Mouse (Mus musculus) hindbrain, postnatal 0 days (tissue): Measurements from ENCODE around the gene Cdh8. TPM values are rescaled to one million over a fixed set of nuclear protein-coding genes. Genes with fewer than 3 reads are reported as not detected.

Experiments used
- ATAC-seq: fragments of 200-750 bp; cut with Nextera tagmentation; 2 replicates; pipeline ENCODE4 v1.8.0; 2017; ENCODE audit warnings: mild to moderate bottlenecking, moderate TSS enrichment, moderate library complexity
- DNase-seq: peaks from one replicate; pipeline ENCODE4 v3.0.0-alpha.2; 2015; ENCODE audit warnings: low spot score
- H3K27ac ChIP-seq: fragments of 300-500 bp; sonication (generic); 2 replicates; pipeline ENCODE4 v1.5.1; 2014; ENCODE audit warnings: mild to moderate bottlenecking
- H3K27me3 ChIP-seq: fragments of 300-500 bp; sonication (generic); 2 replicates; pipeline ENCODE4 v1.6.1; 2014; ENCODE audit warnings: low read length, mixed read lengths; ENCODE audit not compliant: insufficient read depth
- H3K36me3 ChIP-seq: fragments of 300-500 bp; sonication (generic); 2 replicates; pipeline ENCODE4 v1.6.1; 2014; ENCODE audit warnings: low read length, mixed read lengths; ENCODE audit not compliant: insufficient read depth
- H3K4me1 ChIP-seq: fragments of 300-500 bp; sonication (generic); 2 replicates; pipeline ENCODE4 v1.6.1; 2014; ENCODE audit warnings: antibody characterized with exemption, low read length, mixed read lengths; ENCODE audit not compliant: insufficient read depth
- H3K4me2 ChIP-seq: fragments of 300-500 bp; sonication (generic); 2 replicates; pipeline ENCODE4 v1.6.1; 2014; ENCODE audit warnings: low read depth, mild to moderate bottlenecking, low read length, moderate library complexity, mixed read lengths
- H3K4me3 ChIP-seq: fragments of 300-500 bp; sonication (generic); 2 replicates; pipeline ENCODE4 v1.5.1; 2014; ENCODE audit warnings: low read length
- H3K9ac ChIP-seq: fragments of 300-500 bp; sonication (generic); replicated peaks from 2 replicates; pipeline ENCODE4 v1.6.1; 2014; ENCODE audit warnings: mild to moderate bottlenecking, low read length, moderate library complexity, mixed read lengths
- H3K9me3 ChIP-seq: fragments of 300-500 bp; sonication (generic); 2 replicates; pipeline ENCODE4 v1.6.1; 2016; ENCODE audit warnings: low read length, mixed read lengths
- CTCF ChIP-seq: IDR thresholded peaks from 2 replicates; pipeline ENCODE4 v1.5.1; 2016; ENCODE audit warnings: antibody characterized with exemption, control low read depth, low read depth
- WGBS: fragments of 180-500 bp; shearing (Covaris S2); extraction: QIAGEN DNeasy Blood & Tissue Kit; methylation state at CpG from one replicate; pipeline ENCODE4 v1.1.7; 2014; 5-methylcytosine and 5-hydroxymethylcytosine counted together
- polyA plus RNA-seq: library from polyadenylated mRNA; unstranded; fragments of >200 nt; fragmentation: Nextera tagmentation; extraction: Ambion mirVana; gene quantifications from 2 replicates; pipeline ENCODE4 v1.2.1, GENCODE M21; 2015
- total RNA-seq: library from RNA; depleted of rRNA; stranded (reverse); fragments of >200 nt; gene quantifications from 2 replicates; pipeline ENCODE4 v1.2.3, GENCODE M21; 2014

Cdh8 gene
- total and polyA plus RNA-seq, 2 experiments from 2014 or later, result 56.2 to 96.6 TPM

DNA sequence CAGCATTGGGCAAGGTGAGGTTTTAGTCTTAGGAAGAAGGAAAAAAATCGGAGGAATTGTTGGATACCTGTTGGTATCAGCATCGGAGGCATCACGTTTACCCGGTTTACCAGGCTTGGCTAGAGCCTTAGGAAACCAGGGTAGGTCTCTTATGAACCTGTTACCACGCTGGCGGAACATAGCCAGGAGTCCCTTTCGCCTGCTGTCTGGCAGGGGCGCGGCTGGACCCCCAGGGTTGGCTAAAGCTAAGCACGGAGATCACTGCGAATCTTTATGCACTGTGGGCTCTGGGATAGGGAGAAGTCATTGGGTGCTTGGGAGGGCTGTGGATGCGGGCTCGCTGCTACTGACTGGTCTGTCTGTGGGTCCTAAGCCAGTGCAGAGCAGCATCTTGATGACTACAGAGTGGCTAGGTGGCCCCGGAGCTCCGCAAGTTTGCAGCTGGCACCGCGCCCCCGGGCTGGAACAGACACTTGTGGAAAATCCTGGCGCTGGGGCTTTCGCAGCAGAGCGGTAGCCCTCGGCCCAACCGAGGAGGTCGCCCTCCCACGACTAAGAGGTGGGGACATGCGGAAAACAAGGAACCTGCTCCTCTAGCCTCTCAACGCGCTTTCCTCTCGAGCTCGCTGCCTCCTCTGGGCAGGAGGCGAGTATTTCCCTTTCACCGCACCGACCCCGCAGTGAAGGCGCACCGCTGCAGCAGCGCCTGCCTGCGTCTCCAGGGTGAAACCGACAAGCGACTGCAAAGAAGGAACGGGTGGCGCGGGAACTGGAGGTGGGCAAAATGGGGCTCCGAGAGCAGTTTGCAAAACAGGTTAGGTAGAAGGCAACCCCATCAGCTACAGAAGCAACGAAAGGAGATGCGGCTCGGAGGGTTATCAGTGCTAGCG is 950 bp downstream of the Cdh8 start:
- no peaks in the 10 kb centered on the region for H3K36me3 ChIP-seq
- no peaks in the 10 kb centered on the region for H3K9me3 ChIP-seq
- peak overlapping the region; percentile 63 for H3K4me3 ChIP-seq
- no peak for TF ChIP-seq CTCF
- H3K27ac ChIP-seq, result peak overlapping the region; percentile 73
- 0 out of 2 replicates have a peak, but pooled peaks cover 4% of the 10 kb centered on the region for H3K4me1 ChIP-seq
- no peaks in the 10 kb centered on the region for H3K27me3 ChIP-seq
- DNase-seq (peak; percentile 56), ATAC-seq (peak; percentile 60; the same call in 1 of the 2 replicates)
- peak overlapping the region; percentile 68 for H3K9ac ChIP-seq
- peak overlapping the region; percentile 79 for H3K4me2 ChIP-seq
- under 1% methylated on average over 48 of the region's 48 CpGs for WGBS

DNA sequence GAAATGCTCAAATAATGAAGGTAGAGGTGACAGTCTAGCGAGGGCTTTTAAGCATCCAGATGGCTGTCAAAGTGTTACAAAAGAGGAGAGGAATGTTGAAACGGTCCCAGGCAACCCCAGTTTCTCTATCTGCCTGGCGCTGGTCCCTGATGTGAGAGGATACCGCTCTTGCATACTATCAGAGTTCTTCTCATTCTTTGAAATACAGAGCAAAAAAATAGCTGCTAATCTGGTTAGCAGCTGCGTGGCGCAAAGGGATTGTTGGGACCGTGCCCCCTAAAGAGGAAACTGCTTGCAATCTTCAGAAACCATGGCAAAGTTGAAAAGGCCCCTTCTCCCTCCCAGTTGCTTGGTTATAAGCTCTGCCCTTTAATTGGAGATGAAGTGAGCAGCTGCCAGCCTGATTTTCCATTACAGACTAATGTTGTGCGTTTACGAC is 1.8 kb downstream of the Cdh8 start:
- under 1% methylated on average over 9 of the region's 9 CpGs for WGBS
- Histone ChIP-seq H3K9me3 (no peaks in the 10 kb centered on the region), H3K4me1 (0 out of 2 replicates have a peak, but pooled peaks cover 4% of the 10 kb centered on the region), H3K4me3 (peak overlapping the region; percentile 63), H3K36me3 (no peaks in the 10 kb centered on the region), H3K4me2 (peak overlapping the region; percentile 79), H3K27ac (peak overlapping the region; percentile 73; the same call in 1 of the 2 replicates), H3K9ac (peak overlapping the region; percentile 68), H3K27me3 (no peaks in the 10 kb centered on the region)
- TF ChIP-seq CTCF, result no peak
- peak; percentile 40 for DNase-seq
- ATAC-seq, result no peak

DNA sequence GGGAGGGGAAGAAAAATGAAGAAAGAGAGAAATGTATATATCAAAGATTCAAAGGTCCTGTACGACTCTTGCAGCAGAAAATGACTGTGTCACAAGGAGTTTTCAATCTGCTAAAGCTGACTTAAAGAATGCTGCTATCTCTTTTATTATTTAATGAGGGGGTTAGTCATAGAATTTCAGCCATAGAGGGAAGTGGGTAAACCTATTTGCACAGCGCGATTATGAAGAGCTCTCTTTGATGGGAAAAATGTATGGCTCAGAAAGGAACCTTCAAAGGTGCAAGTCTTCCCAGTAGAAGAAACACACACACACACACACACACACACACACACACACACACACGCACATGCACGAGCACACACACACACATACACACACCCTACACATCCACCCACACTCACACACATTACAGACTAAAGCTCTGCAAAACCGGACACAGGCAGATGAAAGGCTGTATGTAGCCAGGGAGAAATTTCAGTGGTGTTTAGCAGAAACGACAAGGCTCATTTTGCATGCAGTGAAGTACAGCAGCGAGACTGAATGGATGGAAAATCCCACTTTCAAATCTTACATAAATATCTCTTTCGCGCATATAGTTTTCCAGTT is 2.3 kb downstream of the Cdh8 start:
- Histone ChIP-seq H3K4me1 (0 out of 2 replicates have a peak, but pooled peaks cover 4% of the 10 kb centered on the region), H3K4me2 (peak overlapping the region; percentile 79), H3K9ac (peak overlapping the region; percentile 68), H3K27me3 (no peaks in the 10 kb centered on the region), H3K27ac (peak overlapping the region; percentile 73; the same call in 1 of the 2 replicates), H3K4me3 (peak overlapping the region; percentile 63), H3K36me3 (no peaks in the 10 kb centered on the region), H3K9me3 (no peaks in the 10 kb centered on the region)
- WGBS, result 23% methylated on average over 10 of the region's 10 CpGs
- TF ChIP-seq CTCF, result no peak
- ATAC-seq (no peak), DNase-seq (peak; percentile 41)

DNA sequence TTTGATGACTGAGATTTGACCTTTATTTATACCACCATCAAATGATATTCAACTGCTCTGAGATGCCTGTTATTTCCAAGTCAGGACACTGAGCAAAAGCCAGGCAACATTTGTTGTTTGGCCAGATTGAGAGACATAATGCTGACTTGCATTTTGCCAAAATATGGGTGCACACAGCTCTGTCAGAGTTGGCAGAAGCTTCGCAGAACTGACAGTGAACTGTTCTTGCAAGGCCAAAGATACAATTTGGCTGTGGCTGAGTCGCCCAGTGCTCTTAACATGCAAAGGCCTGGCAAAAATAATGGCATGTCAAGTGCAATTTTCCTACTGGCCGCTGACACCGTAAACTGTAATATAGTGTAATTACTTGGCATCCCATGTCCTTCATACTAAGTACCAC is 22.4 kb downstream of the Cdh8 start:
- 54% methylated on average over 4 of the region's 4 CpGs for WGBS
- peak; percentile 62 for DNase-seq
- Histone ChIP-seq H3K27ac (no peak overlapping the region), H3K36me3 (no peaks in the 10 kb centered on the region), H3K9ac (no peak overlapping the region), H3K4me2 (no peak overlapping the region), H3K4me1 (no peaks in the 10 kb centered on the region; the same call in 1 of the 2 replicates), H3K4me3 (no peak overlapping the region), H3K9me3 (no peaks in the 10 kb centered on the region), H3K27me3 (no peaks in the 10 kb centered on the region)
- TF ChIP-seq CTCF, result no peak
- 0 out of 2 replicates have a peak, but pooled peaks have one; percentile 27 for ATAC-seq

DNA sequence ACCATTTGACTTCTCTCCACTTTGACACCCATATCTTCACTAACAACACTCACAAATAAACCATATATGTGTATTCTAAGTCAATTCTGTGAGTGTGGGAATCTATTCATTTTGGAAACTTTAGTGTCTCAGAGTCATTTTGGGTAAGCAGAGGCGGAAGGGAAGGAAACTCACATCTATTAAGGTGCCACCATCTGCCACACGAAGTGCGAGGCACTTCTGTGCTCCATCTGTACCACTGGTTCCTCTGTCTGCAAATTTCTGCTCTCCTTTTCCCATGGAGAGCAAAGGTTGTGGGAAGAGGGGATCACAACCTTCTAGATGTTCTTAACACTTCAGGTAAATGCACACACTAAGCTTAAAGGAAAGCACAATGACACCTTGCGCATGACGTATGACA is 46.2 kb downstream of the Cdh8 start:
- no peak for ATAC-seq
- Histone ChIP-seq H3K9ac (no peak overlapping the region), H3K27me3 (no peaks in the 10 kb centered on the region), H3K36me3 (no peaks in the 10 kb centered on the region), H3K4me3 (no peak overlapping the region), H3K27ac (no peak overlapping the region), H3K4me2 (no peak overlapping the region), H3K4me1 (no peaks in the 10 kb centered on the region), H3K9me3 (no peaks in the 10 kb centered on the region)
- TF ChIP-seq CTCF, result no peak
- 89% methylated on average over 5 of the region's 5 CpGs for WGBS
- no peak for DNase-seq

DNA sequence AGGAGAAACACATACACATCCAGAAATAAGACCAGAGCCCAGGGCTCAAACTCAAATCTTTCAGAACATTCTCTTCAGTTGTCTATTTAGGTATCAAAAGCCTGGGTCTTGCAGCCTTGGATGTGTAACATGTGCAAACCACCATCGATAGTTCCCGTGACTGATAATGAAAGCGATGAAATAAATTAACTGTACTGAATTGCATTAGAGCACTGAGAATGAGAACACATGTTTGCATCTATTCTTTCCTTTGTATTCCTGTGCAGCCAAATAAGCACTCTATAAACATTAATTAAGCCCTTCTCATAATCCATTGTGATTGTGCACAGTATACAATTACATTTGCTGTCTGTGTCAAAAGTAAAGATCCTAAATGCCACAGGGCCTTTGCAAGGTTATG is 47.1 kb downstream of the Cdh8 start:
- ATAC-seq (no peak), DNase-seq (no peak)
- no peak overlapping the region for H3K4me3 ChIP-seq
- H3K27me3 ChIP-seq, result no peaks in the 10 kb centered on the region
- no peak overlapping the region for H3K9ac ChIP-seq
- no peak for TF ChIP-seq CTCF
- H3K4me2 ChIP-seq, result no peak overlapping the region
- WGBS, result 69% methylated on average over 3 of the region's 3 CpGs
- H3K27ac ChIP-seq, result no peak overlapping the region
- no peaks in the 10 kb centered on the region for H3K9me3 ChIP-seq
- no peaks in the 10 kb centered on the region for H3K4me1 ChIP-seq
- no peaks in the 10 kb centered on the region for H3K36me3 ChIP-seq

DNA sequence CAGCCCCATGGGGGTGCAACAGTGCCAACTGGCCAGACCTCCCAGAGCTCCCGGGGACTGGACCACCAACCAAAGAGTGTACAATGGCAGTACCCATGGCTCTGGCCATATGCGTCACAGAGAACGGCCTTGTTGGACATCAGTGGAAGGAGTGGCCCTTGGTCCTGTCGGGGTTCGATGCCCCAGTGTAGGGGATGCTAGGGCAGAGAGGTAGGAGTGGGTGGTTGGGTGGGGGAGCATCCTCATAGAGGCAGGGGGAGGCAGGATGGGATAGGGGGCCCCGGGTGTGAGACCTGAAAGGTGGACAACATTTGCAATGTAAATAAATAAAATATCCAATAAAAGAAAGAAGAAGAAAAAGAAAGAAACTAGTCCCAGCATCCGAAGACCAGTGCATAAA is 47.8 kb downstream of the Cdh8 start:
- ATAC-seq, result no peak
- Histone ChIP-seq H3K4me2 (no peak overlapping the region), H3K27ac (no peak overlapping the region), H3K27me3 (no peaks in the 10 kb centered on the region), H3K36me3 (no peaks in the 10 kb centered on the region), H3K9me3 (no peaks in the 10 kb centered on the region), H3K9ac (no peak overlapping the region), H3K4me3 (no peak overlapping the region), H3K4me1 (no peaks in the 10 kb centered on the region)
- 92% methylated on average over 7 of the region's 7 CpGs for WGBS
- no peak for DNase-seq
- TF ChIP-seq CTCF, result no peak
